Mouse (Mus musculus): ENCODE results near the gene Gm44503.

Gm44503 gene

DNA sequence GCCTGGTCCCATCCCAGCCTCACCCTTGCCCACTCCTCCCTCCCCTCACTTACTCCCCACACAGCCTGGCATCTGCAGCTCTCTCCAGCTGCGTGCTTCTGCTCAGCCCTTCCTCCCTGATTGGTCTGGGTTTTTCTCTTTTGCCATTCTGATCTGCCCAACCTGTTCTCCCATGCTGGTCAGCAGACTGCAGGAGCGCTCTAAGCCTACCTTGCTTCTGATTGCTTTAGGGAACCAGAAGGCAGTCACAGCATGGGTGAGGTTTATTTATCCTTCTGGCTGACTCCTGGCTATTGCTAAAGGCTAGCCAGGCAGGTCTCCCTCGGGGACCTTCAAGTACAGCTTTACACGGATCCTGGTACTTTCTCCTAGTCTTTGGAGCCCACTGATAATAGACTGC, 72.8 kb downstream of the Gm44503 start:
- DNase-seq: peak; percentile 53

DNA sequence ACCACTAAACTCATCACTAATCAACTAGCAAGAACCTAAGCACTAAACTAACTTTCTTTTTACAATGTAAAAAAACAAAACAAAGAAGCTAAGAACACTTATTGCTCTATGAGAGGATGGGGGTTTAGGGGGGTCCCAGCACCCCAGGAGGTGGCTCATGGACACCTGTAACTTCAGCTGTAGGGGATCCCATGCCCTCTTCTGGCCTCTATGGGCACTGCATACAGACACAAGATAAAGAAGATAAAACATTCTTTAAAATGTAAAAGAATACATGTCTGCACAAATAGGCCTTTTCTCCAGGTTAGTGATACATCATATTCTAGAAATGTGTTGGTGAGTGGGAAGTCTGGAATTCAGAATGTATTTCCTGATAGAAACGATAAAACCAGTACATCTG, 74.8 kb downstream of the Gm44503 start:
- no peak for DNase-seq

GRCm38 (mm10) chr9:73039222-73039945, 80.7 kb downstream of the Gm44503 start:
- peak; percentile 92 for DNase-seq

GRCm38 (mm10) chr9:73040080-73040479, 81.4 kb downstream of the Gm44503 start, which contains the start of gene Pigb:
Gene Pigb (minus strand): TSS chr9:73040378.
- no peak for DNase-seq

DNA sequence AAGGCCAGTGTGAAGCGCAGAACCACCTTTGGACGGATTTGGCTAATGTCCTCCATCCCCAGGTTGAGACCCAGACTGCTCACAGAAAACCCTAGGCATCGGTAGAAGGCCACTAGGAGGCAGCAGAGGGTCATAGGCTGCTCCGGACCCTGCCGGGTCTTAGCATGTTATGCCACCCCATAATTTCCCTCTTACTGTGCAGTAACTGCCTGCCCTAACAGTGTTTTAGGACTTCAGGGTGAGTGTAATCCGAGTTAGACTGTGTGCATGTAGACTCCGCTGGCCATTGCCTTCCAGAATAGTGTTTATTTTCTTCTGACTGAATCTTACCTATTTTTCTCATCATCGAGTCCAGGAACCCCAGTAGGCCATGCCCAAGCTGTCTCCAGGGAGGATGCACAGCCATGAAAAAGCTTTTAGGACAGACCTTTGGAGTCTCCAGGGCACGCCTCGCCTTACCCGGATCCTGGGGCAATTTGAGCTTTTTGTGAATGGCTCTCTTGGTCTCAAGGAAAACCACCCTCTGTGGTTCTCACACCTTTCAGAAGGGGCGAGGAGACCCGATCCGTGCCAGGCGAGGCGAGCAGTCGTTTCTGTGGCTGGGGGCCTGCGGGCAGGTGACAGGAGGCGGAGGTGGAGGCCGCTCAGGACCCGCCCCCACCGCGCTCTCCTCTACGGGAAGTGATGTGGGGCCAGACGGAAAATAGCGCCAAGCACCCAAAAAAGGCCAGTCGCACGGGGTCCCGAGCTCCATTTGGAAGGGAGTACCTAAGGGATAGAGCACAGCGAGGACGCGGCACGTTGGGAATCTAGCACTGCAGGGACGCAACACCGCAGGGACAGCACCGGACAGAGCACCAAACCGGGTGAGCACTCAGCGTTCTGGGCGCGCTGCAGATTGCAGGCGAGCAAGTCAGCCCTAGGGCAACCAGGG, 85.8 kb downstream of the Gm44503 start, which contains the start of gene Rab27a:
Gene Rab27a (plus strand): TSS at position 709 of the 934 bp plus-strand sequence.
- peak; percentile 92 for DNase-seq

GRCm38 (mm10) chr9:73045204-73045603, 86.6 kb downstream of the Gm44503 start:
- peak; percentile 41 for DNase-seq

DNA sequence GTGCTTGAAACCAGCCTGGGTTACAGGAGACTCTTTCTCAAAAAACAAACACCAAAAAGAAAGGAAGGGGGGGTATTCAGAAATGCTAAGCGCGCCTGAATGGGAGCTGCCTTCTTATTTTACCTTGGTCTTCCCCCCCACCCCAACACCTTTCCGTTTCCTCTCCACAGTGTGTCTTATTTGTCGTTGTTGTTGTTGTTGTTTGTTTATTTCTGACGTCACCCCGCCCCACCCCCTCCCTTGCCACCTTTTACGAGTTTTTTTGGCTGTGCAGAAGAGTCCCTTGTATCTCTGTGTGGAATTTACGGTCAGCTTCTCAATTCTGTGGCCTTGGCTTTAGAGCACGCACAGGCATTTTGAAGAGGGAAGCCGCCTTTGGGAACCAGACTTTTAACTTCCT, 87.1 kb downstream of the Gm44503 start:
- no peak for DNase-seq

DNA sequence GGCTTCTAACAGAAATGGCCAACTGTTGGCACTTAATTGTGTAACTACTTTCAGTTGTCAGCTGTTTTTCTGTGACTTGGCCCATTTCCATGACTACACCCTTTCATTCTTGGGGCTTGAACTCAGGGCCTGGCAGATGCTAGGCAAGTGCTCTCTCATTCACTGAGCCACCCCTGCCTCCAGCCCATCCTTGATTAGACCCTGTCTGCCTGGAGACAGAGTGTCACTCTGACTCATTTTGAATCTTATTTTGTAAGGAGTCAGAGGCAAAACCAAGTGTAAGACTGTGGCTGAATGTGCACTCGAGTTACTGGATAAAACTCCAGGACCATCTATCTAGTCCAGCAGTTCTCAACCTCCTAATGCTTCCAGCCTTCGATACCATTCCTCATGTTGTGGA, 89.3 kb downstream of the Gm44503 start:
- no peak for DNase-seq

GRCm38 (mm10) chr9:73048927-73049326, 90.3 kb downstream of the Gm44503 start:
- DNase-seq: no peak

- no peak for DNase-seq
Observed at GRCm38 (mm10) chr9:73049833-73050232, 91.2 kb downstream of the Gm44503 start.

DNA sequence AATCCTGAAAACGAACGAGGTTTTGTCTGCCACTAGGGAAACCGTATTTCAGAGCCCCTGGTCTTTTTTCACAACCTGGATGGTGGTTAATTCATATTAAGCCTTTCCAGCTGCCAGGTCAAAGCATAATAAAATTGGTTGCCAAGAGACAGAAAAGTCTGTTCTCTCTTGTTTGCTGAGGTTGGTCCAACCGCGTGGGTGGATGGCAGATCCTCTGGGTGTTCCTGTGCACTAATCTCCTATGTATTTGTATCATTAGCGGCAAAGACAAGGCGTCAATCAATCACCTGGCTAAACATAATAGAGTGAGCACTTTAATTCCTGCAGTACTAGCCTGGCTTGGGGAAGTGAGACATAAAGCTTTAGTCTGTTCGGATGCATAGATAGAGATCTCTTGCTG, 92.0 kb downstream of the Gm44503 start:
- DNase-seq: no peak

- no peak for DNase-seq
Observed at GRCm38 (mm10) chr9:73055441-73055911, 96.8 kb downstream of the Gm44503 start.

DNA sequence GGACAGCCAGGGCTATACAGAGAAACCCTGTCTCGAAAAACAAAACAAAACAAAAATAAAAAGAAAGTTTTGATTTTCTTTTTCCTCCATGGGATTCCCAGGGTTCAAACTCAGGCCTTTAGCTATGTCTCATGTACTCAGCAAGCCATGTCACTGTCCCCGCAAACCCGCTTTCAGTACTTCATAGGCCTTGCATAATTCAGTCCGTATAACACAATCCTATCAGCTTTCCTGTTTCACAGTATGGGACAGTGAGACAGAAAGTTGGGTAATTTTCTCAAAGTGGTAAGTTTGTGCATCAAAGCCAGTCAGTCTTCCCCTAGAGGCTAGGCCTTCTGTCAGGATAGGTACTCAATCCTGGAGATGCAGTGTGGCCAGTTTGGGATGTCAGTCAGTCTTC, 100.6 kb downstream of the Gm44503 start:
- DNase-seq: no peak

GRCm38 (mm10) chr9:73063621-73064290, 105.1 kb downstream of the Gm44503 start:
- no peak for DNase-seq
